Mouse (Mus musculus) G1E (cell line): ENCODE measurements around the gene Gsx1. TPM values are rescaled to one million over a fixed set of nuclear protein-coding genes. Genes with fewer than 3 reads are reported as not detected.
A peak's percentile ranks its signal among the peaks of the same experiment; 100 is the strongest.

ENCODE experiments used
- ATAC-seq: 2 replicates; pipeline ENCODE4 v1.8.0; 2016; ENCODE audit warnings: mild to moderate bottlenecking; ENCODE audit not compliant: insufficient number of reproducible peaks, poor library complexity, low FRiP score, severe bottlenecking; ENCODE audit errors: extremely low read depth
- DNase-seq: peaks from one replicate; pipeline ENCODE4 v3.0.0; 2012; ENCODE audit warnings: low spot score
- H3K27me3 ChIP-seq: 2 replicates; pipeline ENCODE4 v1.6.1; 2012; ENCODE audit warnings: mild to moderate bottlenecking, low read length, inconsistent platforms; ENCODE audit not compliant: insufficient read depth
- H3K36me3 ChIP-seq: replicated peaks from 2 replicates; pipeline ENCODE3; 2012; ENCODE audit warnings: mild to moderate bottlenecking, inconsistent platforms
- H3K4me1 ChIP-seq: 2 replicates; pipeline ENCODE4 v1.6.1; 2012; ENCODE audit warnings: low read depth, low read length, inconsistent platforms, mixed read lengths; ENCODE audit not compliant: insufficient read depth
- H3K4me3 ChIP-seq: 2 replicates; pipeline ENCODE4 v1.5.1; 2012; ENCODE audit warnings: low read depth, mild to moderate bottlenecking, inconsistent platforms, low read length, moderate library complexity, mixed read lengths
- H3K9me3 ChIP-seq: replicated peaks from 2 replicates; pipeline ENCODE4 v1.6.1; 2012; ENCODE audit warnings: inconsistent platforms
- CTCF ChIP-seq: IDR thresholded peaks from 2 replicates; pipeline ENCODE4 v1.5.1; 2012; ENCODE audit warnings: low read depth, low read length, inconsistent platforms, mixed read lengths
- GATA1 ChIP-seq: IDR thresholded peaks from 2 replicates; pipeline ENCODE4 v1.6.1; 2012; ENCODE audit warnings: borderline replicate concordance, low read length, inconsistent platforms, mixed read lengths
- GATA2 ChIP-seq: IDR thresholded peaks from 2 replicates; pipeline ENCODE4 v1.6.1; 2012; ENCODE audit warnings: low read depth, low read length, inconsistent platforms, borderline replicate concordance
- POLR2AphosphoS5 ChIP-seq: IDR thresholded peaks from 2 replicates; pipeline ENCODE4 v1.6.1; 2012; ENCODE audit warnings: low read depth, low read length, inconsistent platforms; ENCODE audit not compliant: insufficient replicate concordance
- TAL1 ChIP-seq: conservative IDR thresholded peaks from 2 replicates; pipeline ENCODE4 v1.6.1; 2012; ENCODE audit warnings: low read depth, low read length, inconsistent platforms, mixed read lengths
- polyA plus RNA-seq: library from polyadenylated mRNA; stranded (reverse); fragments of >175 nt; gene quantifications from 2 replicates; pipeline ENCODE4 v1.2.3, GENCODE M21; 2012
- total RNA-seq, 2 experiments: library from RNA; stranded (forward) in 1 of 2; stranded (reverse) in 1 of 2; fragments of 200-1000 nt in 1 of 2; fragments of >200 nt in 1 of 2; fragmentation: Nextera tagmentation in 1 of 2; gene quantifications; 2 replicates each; pipeline ENCODE4 v1.2.3; 2014 to 2017

Gsx1 gene
- not detected in 2 replicates for total RNA-seq (2014; fragmentation: Nextera tagmentation)
- total RNA-seq (2017) = 0.12 TPM in 1 of 2 replicates, not detected in the other
- polyA plus RNA-seq = not detected in 2 replicates

DNA sequence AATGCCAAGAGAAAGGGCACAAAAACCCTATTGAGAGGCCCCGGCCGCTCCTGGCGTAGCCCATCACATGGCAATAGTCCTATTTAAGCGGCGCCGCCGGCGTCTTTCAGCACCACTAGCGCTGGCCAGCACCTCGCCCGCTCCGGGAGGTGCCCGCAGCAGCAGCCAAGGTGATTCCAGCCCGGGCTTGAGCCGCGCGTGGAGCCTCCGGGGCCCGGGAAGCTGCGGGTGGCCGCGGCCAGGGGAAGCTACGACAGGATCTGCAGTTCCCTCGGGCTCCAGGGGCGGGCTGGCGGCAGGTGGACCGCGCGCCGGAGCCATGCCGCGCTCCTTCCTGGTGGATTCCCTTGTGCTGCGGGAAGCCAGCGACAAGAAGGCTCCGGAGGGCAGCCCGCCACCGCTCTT, at the start of gene Gsx1:
TSS of gene Gsx1 (plus strand) at position 126 of the 405 bp plus-strand sequence.
- DNase-seq (no peak), ATAC-seq (no peak)
- Histone ChIP-seq H3K36me3 (no peaks in the 10 kb centered on the region), H3K9me3 (peaks cover 24% of the 10 kb centered on the region), H3K4me3 (peak within 1 kb of the TSS; percentile 20; the same call in 1 of the 2 replicates), H3K4me1 (peaks cover 6% of the 10 kb centered on the region; the same call in 1 of the 2 replicates), H3K27me3 (peaks cover 13% of the 10 kb centered on the region; the same call in 1 of the 2 replicates)
- no peak for TF ChIP-seq TAL1
- no peak for TF ChIP-seq CTCF
- no peak for TF ChIP-seq POLR2AphosphoS5
- TF ChIP-seq GATA2 = no peak
- no peak for TF ChIP-seq GATA1

DNA sequence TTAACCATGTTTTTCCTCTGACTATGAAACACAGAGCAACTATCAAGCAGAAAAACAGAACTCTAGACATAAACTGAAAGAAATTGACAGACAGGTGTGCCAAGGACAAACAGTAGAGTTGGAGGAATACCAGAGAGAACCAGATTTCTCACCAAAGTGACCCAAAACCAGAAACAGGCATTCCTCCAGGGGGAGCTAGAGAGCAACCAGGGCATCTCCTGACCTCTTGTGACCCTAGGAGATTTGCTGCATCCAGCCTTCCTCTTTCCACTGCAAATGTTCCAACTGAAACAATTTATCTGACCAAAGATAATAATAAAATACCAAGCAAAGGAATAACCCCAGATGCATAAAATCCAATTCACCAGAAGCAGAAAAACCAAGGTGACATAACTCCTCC, 41.2 kb upstream of the Gsx1 start:
- H3K27me3 ChIP-seq = peaks cover 5% of the 10 kb centered on the region; the same call in 1 of the 2 replicates
- no peak overlapping the region for H3K4me3 ChIP-seq
- H3K9me3 ChIP-seq = no peaks in the 10 kb centered on the region
- no peak for ATAC-seq
- TF ChIP-seq POLR2AphosphoS5 (no peak), CTCF (peak; percentile 53)
- DNase-seq = no peak
- no peaks in the 10 kb centered on the region for H3K4me1 ChIP-seq
- no peaks in the 10 kb centered on the region for H3K36me3 ChIP-seq

DNA sequence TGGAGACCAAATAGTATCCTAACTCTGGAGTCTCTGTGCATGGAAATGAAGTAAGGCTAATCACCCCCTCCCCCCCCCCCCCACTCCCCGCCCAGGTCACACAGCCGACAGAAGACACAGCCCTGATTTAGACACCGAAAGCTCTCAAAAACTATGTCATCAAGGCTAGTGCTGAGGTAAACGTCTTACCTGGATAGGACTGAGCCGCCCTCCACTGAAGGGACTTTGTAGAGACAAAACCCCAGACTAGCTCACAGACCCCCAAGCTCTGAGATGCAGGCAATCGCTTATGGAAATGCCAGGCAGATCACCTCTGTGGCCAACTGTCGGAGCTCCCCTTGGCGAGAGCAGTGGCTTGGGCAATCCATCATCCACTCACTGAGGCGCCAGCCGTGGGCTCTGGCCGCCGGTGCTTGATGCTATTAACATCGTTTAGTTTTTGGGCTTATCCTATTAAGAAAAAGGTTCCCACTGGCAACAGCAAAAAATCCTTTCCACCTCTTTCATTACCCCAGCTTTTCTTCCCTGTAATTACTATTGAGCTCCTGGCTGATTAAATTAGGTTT, 33.6 kb upstream of the Gsx1 start:
- H3K9me3 ChIP-seq = no peaks in the 10 kb centered on the region
- H3K4me1 ChIP-seq = no peaks in the 10 kb centered on the region
- H3K27me3 ChIP-seq = peaks cover 2% of the 10 kb centered on the region; the same call in 1 of the 2 replicates
- ATAC-seq = no peak
- no peak for TF ChIP-seq GATA1
- no peak for TF ChIP-seq CTCF
- TF ChIP-seq GATA2 = no peak
- TF ChIP-seq TAL1 = no peak
- no peak for TF ChIP-seq POLR2AphosphoS5
- DNase-seq = no peak
- no peaks in the 10 kb centered on the region for H3K36me3 ChIP-seq
- no peak overlapping the region for H3K4me3 ChIP-seq

DNA sequence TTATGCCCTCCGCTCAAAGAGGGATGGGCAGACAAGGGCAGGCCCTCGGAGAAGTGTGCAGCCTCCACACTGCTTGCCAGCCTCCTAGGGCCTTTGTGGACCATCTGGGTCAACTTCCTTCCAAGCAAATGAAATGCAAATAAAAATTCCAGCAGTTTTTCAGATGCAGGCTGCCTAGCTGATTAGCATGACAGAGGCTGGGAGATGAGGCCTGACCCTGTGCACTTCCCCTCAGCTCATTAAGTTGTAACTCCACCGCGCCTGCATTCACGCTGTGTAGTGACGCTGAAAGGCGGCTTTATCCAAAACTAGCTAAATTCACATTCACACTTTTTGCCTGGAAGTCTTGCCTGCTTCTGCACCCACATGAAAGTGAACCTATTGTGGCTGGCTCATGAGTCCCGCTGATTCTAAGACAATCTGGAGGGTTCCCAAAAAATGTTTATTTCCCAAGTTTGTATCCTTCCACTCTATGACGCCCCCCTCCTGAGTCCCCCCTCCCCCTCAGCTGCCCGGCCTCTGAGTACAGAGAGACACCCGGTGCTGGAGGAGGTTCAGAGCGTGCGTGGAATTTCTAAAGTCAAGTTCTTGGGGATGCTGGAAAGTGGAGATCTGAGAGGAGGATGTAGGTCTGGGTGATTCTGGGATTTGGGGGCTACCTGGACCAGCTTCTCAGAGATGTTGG, 32.9 kb upstream of the Gsx1 start:
- DNase-seq = no peak
- no peak overlapping the region for H3K4me3 ChIP-seq
- H3K4me1 ChIP-seq = no peaks in the 10 kb centered on the region
- H3K9me3 ChIP-seq = no peaks in the 10 kb centered on the region
- ATAC-seq = no peak
- H3K36me3 ChIP-seq = no peaks in the 10 kb centered on the region
- TF ChIP-seq CTCF (no peak), TAL1 (no peak), POLR2AphosphoS5 (no peak), GATA1 (no peak), GATA2 (no peak)
- peaks cover 2% of the 10 kb centered on the region; the same call in 1 of the 2 replicates for H3K27me3 ChIP-seq

DNA sequence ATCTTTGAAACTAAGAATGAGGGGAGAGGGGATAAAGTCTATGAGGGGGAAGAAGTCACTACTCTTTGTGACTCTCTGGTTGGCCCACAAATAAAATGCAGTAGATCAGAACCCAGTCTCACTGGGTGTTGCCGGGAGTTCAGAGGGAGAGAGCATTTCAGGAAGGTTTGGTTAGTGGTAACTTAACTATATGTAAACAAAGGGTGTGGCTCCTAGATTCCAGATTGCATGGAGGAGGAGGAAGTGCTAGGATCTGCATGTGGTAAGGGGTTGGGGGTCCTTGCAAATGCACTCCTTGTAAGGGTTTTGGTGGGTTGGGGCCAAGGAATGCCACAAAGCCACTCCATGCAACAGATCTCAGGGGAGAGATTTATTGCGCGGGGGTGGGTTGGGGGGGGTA, 32.1 kb upstream of the Gsx1 start:
- H3K36me3 ChIP-seq = no peaks in the 10 kb centered on the region
- TF ChIP-seq POLR2AphosphoS5 (no peak), TAL1 (no peak), GATA2 (no peak), GATA1 (no peak), CTCF (no peak)
- H3K4me1 ChIP-seq = no peaks in the 10 kb centered on the region
- DNase-seq (no peak), ATAC-seq (no peak)
- no peaks in the 10 kb centered on the region for H3K9me3 ChIP-seq
- H3K27me3 ChIP-seq = peaks cover 2% of the 10 kb centered on the region; the same call in 1 of the 2 replicates
- H3K4me3 ChIP-seq = no peak overlapping the region

DNA sequence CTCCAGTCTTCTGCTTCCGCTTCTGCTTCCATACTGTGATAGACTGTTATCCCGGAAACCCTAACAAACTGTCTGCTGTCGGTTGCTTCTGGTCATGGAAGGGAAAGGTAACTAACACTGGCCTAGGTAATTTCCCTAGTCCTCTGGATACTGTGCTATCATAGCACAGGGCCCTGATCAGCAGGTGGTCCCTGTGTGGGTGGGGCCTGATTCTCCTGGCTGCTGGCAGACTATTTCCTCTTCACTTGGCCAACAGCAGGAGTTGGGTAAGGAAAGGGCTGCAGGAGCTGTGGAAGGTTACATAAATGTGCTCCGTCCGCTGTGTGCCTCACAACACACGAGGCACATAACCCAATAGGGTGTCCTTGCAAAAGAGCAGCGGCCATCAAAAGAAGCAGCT, 31.1 kb upstream of the Gsx1 start:
- no peaks in the 10 kb centered on the region for H3K36me3 ChIP-seq
- H3K9me3 ChIP-seq = no peaks in the 10 kb centered on the region
- ATAC-seq (no peak), DNase-seq (no peak)
- no peaks in the 10 kb centered on the region for H3K27me3 ChIP-seq
- no peaks in the 10 kb centered on the region for H3K4me1 ChIP-seq
- no peak overlapping the region for H3K4me3 ChIP-seq
- TF ChIP-seq POLR2AphosphoS5 (no peak), CTCF (no peak), GATA1 (no peak), GATA2 (no peak), TAL1 (no peak)
